Mouse (Mus musculus): ENCODE results near the gene Tmbim6. TPM values are rescaled to one million over a fixed set of nuclear protein-coding genes. Genes with fewer than 3 reads are reported as not detected.
A peak's percentile ranks its signal among the peaks of the same experiment; 100 is the strongest.

Tmbim6 gene
- polyA plus RNA-seq, 1 experiment = 434 TPM

GRCm38 (mm10) chr15:99369391-99370171 lies 23.1 kb upstream of the Tmbim6 start:
- peak overlapping the region; percentile 80 for H3K27ac ChIP-seq (ENCODE audit: insufficient read depth, low read length)

GRCm38 (mm10) chr15:99370259-99370691 lies 22.4 kb upstream of the Tmbim6 start, which contains the start of gene Fmnl3:
Gene Fmnl3 (minus strand): TSS chr15:99370482.
- no peaks in the 10 kb centered on the region for H3K27me3 ChIP-seq (ENCODE audit: control insufficient read depth, insufficient read depth, low read length)
- TF ChIP-seq POLR2A (IDR thresholded peaks at IDR 0.05; ENCODE audit: low read depth, low read length) (peak; percentile 48), CTCF (IDR thresholded peaks at IDR 0.05; ENCODE audit: extremely low read depth, insufficient read depth, insufficient read length, insufficient replicate concordance) (peak; percentile 96)
- under 1% methylated on average over 47 of the region's 48 CpGs for WGBS
- H3K27ac ChIP-seq (ENCODE audit: insufficient read depth, low read length) = peak within 1 kb of the TSS; percentile 80
- H3K36me3 ChIP-seq (ENCODE audit: control insufficient read depth, insufficient read depth, low read length) = no peaks in the 10 kb centered on the region
- H3K4me1 ChIP-seq (ENCODE audit: control insufficient read depth, insufficient read depth, insufficient read length) = peaks cover 3% of the 10 kb centered on the region; the same call in 1 of the 2 replicates
- DNase-seq (ENCODE audit: low read depth in 1 of 2, low spot score in 2 of 2) = peak; percentile 84 to 95
- peak within 1 kb of the TSS; percentile 92 for H3K4me3 ChIP-seq (ENCODE audit: extremely low read depth, insufficient read depth, insufficient read length)

More at GRCm38 (mm10) chr15:99369391-99370171, 23.1 kb upstream of the Tmbim6 start:
- peak in 1 of 2 experiments; percentile 26 for DNase-seq (ENCODE audit: low read depth in 1 of 2, low spot score in 2 of 2)
- H3K4me1 ChIP-seq (ENCODE audit: control insufficient read depth, insufficient read depth, insufficient read length) = peaks cover 3% of the 10 kb centered on the region; the same call in 1 of the 2 replicates
- TF ChIP-seq CTCF (IDR thresholded peaks at IDR 0.05; ENCODE audit: extremely low read depth, insufficient read depth, insufficient read length, insufficient replicate concordance) = no peak
- no peak for TF ChIP-seq POLR2A (IDR thresholded peaks at IDR 0.05; ENCODE audit: low read depth, low read length)
- WGBS = under 1% methylated on average over 39 of the region's 39 CpGs
- peak overlapping the region; percentile 92 for H3K4me3 ChIP-seq (ENCODE audit: extremely low read depth, insufficient read depth, insufficient read length)
- no peaks in the 10 kb centered on the region for H3K27me3 ChIP-seq (ENCODE audit: control insufficient read depth, insufficient read depth, low read length)
- H3K36me3 ChIP-seq (ENCODE audit: control insufficient read depth, insufficient read depth, low read length) = no peaks in the 10 kb centered on the region

- no peak for DNase-seq (ENCODE audit: low read depth in 1 of 2, low spot score in 2 of 2)
- Histone ChIP-seq H3K4me3 (ENCODE audit: extremely low read depth, insufficient read depth, insufficient read length) (no peak overlapping the region), H3K36me3 (ENCODE audit: control insufficient read depth, insufficient read depth, low read length) (no peaks in the 10 kb centered on the region), H3K27me3 (ENCODE audit: control insufficient read depth, insufficient read depth, low read length) (no peaks in the 10 kb centered on the region), H3K27ac (ENCODE audit: insufficient read depth, low read length) (no peak overlapping the region), H3K4me1 (ENCODE audit: control insufficient read depth, insufficient read depth, insufficient read length) (no peaks in the 10 kb centered on the region; the same call in 1 of the 2 replicates)
- WGBS = 84% methylated on average over 7 of the region's 7 CpGs
- no peak for TF ChIP-seq POLR2A (IDR thresholded peaks at IDR 0.05; ENCODE audit: low read depth, low read length)
- TF ChIP-seq CTCF (IDR thresholded peaks at IDR 0.05; ENCODE audit: extremely low read depth, insufficient read depth, insufficient read length, insufficient replicate concordance) = no peak
Measured at GRCm38 (mm10) chr15:99371526-99372340, 20.9 kb upstream of the Tmbim6 start.

- 79% methylated on average over 9 of the region's 9 CpGs for WGBS
- Histone ChIP-seq H3K4me1 (ENCODE audit: control insufficient read depth, insufficient read depth, insufficient read length) (no peaks in the 10 kb centered on the region; the same call in 1 of the 2 replicates), H3K27me3 (ENCODE audit: control insufficient read depth, insufficient read depth, low read length) (no peaks in the 10 kb centered on the region), H3K4me3 (ENCODE audit: extremely low read depth, insufficient read depth, insufficient read length) (no peak overlapping the region), H3K27ac (ENCODE audit: insufficient read depth, low read length) (no peak overlapping the region), H3K36me3 (ENCODE audit: control insufficient read depth, insufficient read depth, low read length) (no peaks in the 10 kb centered on the region)
- no peak for TF ChIP-seq CTCF (IDR thresholded peaks at IDR 0.05; ENCODE audit: extremely low read depth, insufficient read depth, insufficient read length, insufficient replicate concordance)
- no peak for TF ChIP-seq POLR2A (IDR thresholded peaks at IDR 0.05; ENCODE audit: low read depth, low read length)
- DNase-seq (ENCODE audit: low read depth in 1 of 2, low spot score in 2 of 2) = no peak
Measured at GRCm38 (mm10) chr15:99372761-99373160, 19.9 kb upstream of the Tmbim6 start.

- no peaks in the 10 kb centered on the region for H3K27me3 ChIP-seq (ENCODE audit: control insufficient read depth, insufficient read depth, low read length)
- 94% methylated on average over 5 of the region's 5 CpGs for WGBS
- TF ChIP-seq POLR2A (IDR thresholded peaks at IDR 0.05; ENCODE audit: low read depth, low read length) (no peak), CTCF (IDR thresholded peaks at IDR 0.05; ENCODE audit: extremely low read depth, insufficient read depth, insufficient read length, insufficient replicate concordance) (no peak)
- no peak overlapping the region for H3K4me3 ChIP-seq (ENCODE audit: extremely low read depth, insufficient read depth, insufficient read length)
- no peaks in the 10 kb centered on the region; the same call in 1 of the 2 replicates for H3K4me1 ChIP-seq (ENCODE audit: control insufficient read depth, insufficient read depth, insufficient read length)
- no peaks in the 10 kb centered on the region for H3K36me3 ChIP-seq (ENCODE audit: control insufficient read depth, insufficient read depth, low read length)
- no peak for DNase-seq (ENCODE audit: low read depth in 1 of 2, low spot score in 2 of 2)
- no peak overlapping the region for H3K27ac ChIP-seq (ENCODE audit: insufficient read depth, low read length)
Measured at GRCm38 (mm10) chr15:99375036-99375435, 17.6 kb upstream of the Tmbim6 start.

GRCm38 (mm10) chr15:99375581-99375980 lies 17.1 kb upstream of the Tmbim6 start:
- Histone ChIP-seq H3K27me3 (ENCODE audit: control insufficient read depth, insufficient read depth, low read length) (no peaks in the 10 kb centered on the region), H3K4me1 (ENCODE audit: control insufficient read depth, insufficient read depth, insufficient read length) (no peaks in the 10 kb centered on the region; the same call in 1 of the 2 replicates), H3K4me3 (ENCODE audit: extremely low read depth, insufficient read depth, insufficient read length) (no peak overlapping the region), H3K36me3 (ENCODE audit: control insufficient read depth, insufficient read depth, low read length) (no peaks in the 10 kb centered on the region), H3K27ac (ENCODE audit: insufficient read depth, low read length) (no peak overlapping the region)
- 94% methylated on average over 3 of the region's 3 CpGs for WGBS
- TF ChIP-seq CTCF (IDR thresholded peaks at IDR 0.05; ENCODE audit: extremely low read depth, insufficient read depth, insufficient read length, insufficient replicate concordance) = no peak
- DNase-seq (ENCODE audit: low read depth in 1 of 2, low spot score in 2 of 2) = no peak

All from spleen, adult 2 months (tissue).